ENCODE assay signal across 24 mouse cellular contexts in the genomic region with DNA sequence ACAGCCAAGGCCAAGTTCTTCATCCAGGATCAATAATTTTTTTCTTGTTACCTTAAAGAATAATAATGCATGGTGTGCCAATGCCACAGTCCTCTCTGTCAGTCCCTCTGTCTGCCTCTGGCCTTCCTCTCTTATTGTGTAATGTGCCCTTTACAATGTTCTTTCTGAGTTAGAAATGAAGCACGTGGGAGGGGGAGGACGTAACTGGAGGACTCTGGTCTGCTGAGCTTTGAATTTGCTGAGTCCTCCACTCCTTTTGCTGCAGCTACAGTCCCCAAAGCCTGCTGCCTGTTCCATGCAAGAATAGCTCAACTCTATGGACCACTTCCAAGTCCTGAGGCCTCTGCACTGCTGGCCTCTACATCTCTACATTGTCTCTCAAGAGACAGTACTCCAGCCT. TPM values are rescaled to one million over a fixed set of nuclear protein-coding genes. Genes with fewer than 3 reads are reported as not detected.
DNase-seq lines count a peak whose midpoint lies in the region; ATAC-seq lines count a peak whose summit lies in the region.
"Had no signal": no experiment of that assay in that cellular context is flagged by ENCODE, and none has a peak within 500 bp of the region (broad histone marks: within the 10 kb centered on the region; RNA-seq: fewer than 3 reads in every experiment).

No protein-coding gene starts in this region.

- no peaks in the 10 kb centered on the region for H3K27me3 ChIP-seq in kidney, embryonic 14.5 days (ENCODE audit: control insufficient read depth, insufficient read depth, low read length)
- H3K27me3 ChIP-seq: CH12.LX; forebrain, embryonic 12.5 days; hindbrain, embryonic 13.5 days; midbrain, embryonic 15.5 days had no signal

- 57% methylated on average over 2 of the region's 2 CpGs for WGBS in kidney, embryonic 14.5 days

- 0 out of 2 replicates have a peak, but pooled peaks cover 3% of the 10 kb centered on the region for H3K4me1 ChIP-seq in kidney, embryonic 14.5 days (ENCODE audit: control insufficient read depth, insufficient read depth, low read length)
- H3K4me1 ChIP-seq: megakaryocyte, embryonic 14.5 days had no signal

- ATAC-seq in kidney, embryonic 14.5 days (ENCODE audit: low FRiP score, low TSS enrichment) = no peak
- ATAC-seq: midbrain, embryonic 15.5 days had no signal

- no peaks in the 10 kb centered on the region for H3K9me3 ChIP-seq in kidney, embryonic 14.5 days (ENCODE audit: control insufficient read depth, low read length)
- H3K9me3 ChIP-seq: forebrain, embryonic 12.5 days; hindbrain, embryonic 13.5 days; megakaryocyte, embryonic 14.5 days; midbrain, embryonic 15.5 days had no signal

- H3K27ac ChIP-seq in kidney, embryonic 14.5 days (ENCODE audit: low read depth, low read length) = no peak overlapping the region
- H3K27ac ChIP-seq: forebrain, embryonic 12.5 days; hindbrain, embryonic 13.5 days; left cerebral cortex, adult 2 months; liver, embryonic 14.5 days; midbrain, embryonic 15.5 days had no signal

- H3K4me3 ChIP-seq in kidney, embryonic 14.5 days (ENCODE audit: low read length) = no peak overlapping the region
- H3K4me3 ChIP-seq: forebrain, embryonic 12.5 days; hindbrain, embryonic 13.5 days; left cerebral cortex, adult 2 months; megakaryocyte, embryonic 14.5 days; midbrain, embryonic 15.5 days had no signal

- no peak overlapping the region for H3K4me2 ChIP-seq in kidney, embryonic 14.5 days (replicated peaks; ENCODE audit: low read depth, low read length)
- H3K4me2 ChIP-seq: forebrain, embryonic 12.5 days; hindbrain, embryonic 13.5 days; midbrain, embryonic 15.5 days had no signal

- peak; percentile 7 for DNase-seq in adrenal gland, postnatal 10 days
- no peak for DNase-seq in adrenal gland, postnatal 25 days
- DNase-seq in kidney, adult 11 months = peak; percentile 36
- peak; percentile 23 for DNase-seq in brain, adult 2 months (ENCODE audit: low read depth, low spot score)
- peak; percentile 30 for DNase-seq in kidney, postnatal 10 days
- no peak for DNase-seq in spleen, adult 12 weeks (ENCODE audit: low spot score)
- DNase-seq in cerebellum, adult 9-11 months = no peak
- DNase-seq: adrenal gland, postnatal 14 days; cerebellum, postnatal 10 days; gastrocnemius, postnatal 14 days; right cerebral cortex, adult 18-20 months had no signal

- H3K9ac ChIP-seq in kidney, embryonic 14.5 days (ENCODE audit: low read depth, low read length) = no peak overlapping the region
- H3K9ac ChIP-seq: forebrain, embryonic 12.5 days; hindbrain, embryonic 13.5 days; liver, embryonic 14.5 days; midbrain, embryonic 15.5 days had no signal

- H3K36me3 ChIP-seq in kidney, embryonic 14.5 days (ENCODE audit: control insufficient read depth, insufficient read depth, low read length) = no peaks in the 10 kb centered on the region
- H3K36me3 ChIP-seq: forebrain, embryonic 12.5 days; hindbrain, embryonic 13.5 days; midbrain, embryonic 15.5 days had no signal

RNA-seq across cellular contexts. Expression of a gene that starts 23.6 kb away (rescaled TPM):
- not detected for total RNA-seq in adrenal gland, postnatal 10 days (2021)
- not detected in 2 replicates for total RNA-seq in adrenal gland, postnatal 25 days (2021)
- polyA plus RNA-seq in kidney, embryonic 14.5 days (2014; fragmentation: Nextera tagmentation; extraction: Ambion mirVana) = 5.1 and 9.3 TPM in 2 replicates
- total RNA-seq: adrenal gland, postnatal 14 days; CH12.LX; gastrocnemius, postnatal 14 days; layer of hippocampus, adult 8-10 months; neutrophil, adult 5-6 weeks had no signal
- polyA plus RNA-seq: forebrain, embryonic 12.5 days; hindbrain, embryonic 13.5 days; intestine, embryonic 14.5 days; limb, embryonic 11.5 days; liver, embryonic 14.5 days; midbrain, embryonic 15.5 days; small intestine, adult 2 months had no signal

Comparison
In these comparisons a context has a peak if more than half of its experiments do, and no peak if none do; other contexts are left out.
1. DNase-seq: peak in adrenal gland, postnatal 10 days (single experiment), kidney, adult 11 months (single experiment), brain, adult 2 months (single experiment) and kidney, postnatal 10 days (single experiment); none in adrenal gland, postnatal 25 days (single experiment), spleen, adult 12 weeks (single experiment) and cerebellum, adult 9-11 months (single experiment).